Mouse (Mus musculus) lung, adult 2 months (tissue): ENCODE results near the gene Cby1. TPM values are rescaled to one million over a fixed set of nuclear protein-coding genes. Genes with fewer than 3 reads are reported as not detected.

Source experiments
- DNase-seq: peaks from one replicate; pipeline ENCODE4 v3.0.0; 2022
- H3K4me1 ChIP-seq: fragments of 200-500 bp; 2 replicates; pipeline ENCODE4 v1.6.1; 2011; ENCODE audit warnings: low read length; ENCODE audit not compliant: control insufficient read depth, insufficient read depth
- H3K4me3 ChIP-seq: fragments of 200-500 bp; replicated peaks from 2 replicates; pipeline ENCODE3; 2011; ENCODE audit warnings: low read depth, mild to moderate bottlenecking, control low read depth, low read length; ENCODE audit errors: extremely low read depth
- CTCF ChIP-seq: fragments of 200-500 bp; IDR thresholded peaks from 2 replicates; pipeline ENCODE4 v1.5.1; 2011; ENCODE audit warnings: mild to moderate bottlenecking, low read length, control low read depth; ENCODE audit not compliant: insufficient read depth
- POLR2A ChIP-seq: fragments of 200-500 bp; IDR thresholded peaks from 2 replicates; pipeline ENCODE4 v1.6.1; 2011; ENCODE audit warnings: low read depth, mild to moderate bottlenecking, control low read depth, low read length, borderline replicate concordance; ENCODE audit errors: extremely low read depth
- WGBS: fragments of 180-500 bp; shearing (Covaris S2); methylation state at CpG from one replicate; pipeline ENCODE4 v1.1.7; 2018; 5-methylcytosine and 5-hydroxymethylcytosine counted together
- polyA plus RNA-seq: library from polyadenylated mRNA; depleted of rRNA; stranded (reverse); fragments of >200 nt; gene quantifications from 2 replicates; pipeline ENCODE4 v1.2.3, GENCODE M21; 2012; rRNA removed

Cby1 gene
- polyA plus RNA-seq, 1 experiment, result 18.2 TPM

GRCm38 (mm10) chr15:79716710-79717109 lies 57.7 kb downstream of the Cby1 start:
- TF ChIP-seq CTCF, result no peak
- no peak for TF ChIP-seq POLR2A
- H3K4me3 ChIP-seq, result no peak overlapping the region
- no peaks in the 10 kb centered on the region for H3K4me1 ChIP-seq
- 94% methylated on average over 6 of the region's 6 CpGs for WGBS
- no peak for DNase-seq

Other genes starting within 250 kb of the Cby1 start
- 90.8 and 109 TPM in 2 replicates for gene Csnk1e, start 203.6 kb upstream of the Cby1 start, polyA plus RNA-seq
- gene Kcnj4, start 154.0 kb upstream of the Cby1 start, polyA plus RNA-seq, result not detected in 2 replicates
- gene Kdelr3, start 142.8 kb upstream of the Cby1 start, polyA plus RNA-seq, result 16.9 and 19.4 TPM in 2 replicates
- 255 and 299 TPM in 2 replicates for gene Ddx17, start 112.5 kb upstream of the Cby1 start, polyA plus RNA-seq
- gene Dmc1, start 54.1 kb upstream of the Cby1 start, polyA plus RNA-seq, result 0.10 and 0.12 TPM in 2 replicates
- gene Fam227a, start 243 bp upstream of the Cby1 start, polyA plus RNA-seq, result 2.1 and 4.2 TPM in 2 replicates
- 21.3 and 31.9 TPM in 2 replicates for gene Tomm22, start 11.7 kb downstream of the Cby1 start, polyA plus RNA-seq
- gene Josd1, start 28.7 kb downstream of the Cby1 start, polyA plus RNA-seq, result 16.3 and 22.2 TPM in 2 replicates
- gene Gtpbp1, start 31.6 kb downstream of the Cby1 start, polyA plus RNA-seq, result 33.4 and 37.3 TPM in 2 replicates
- gene Sun2, start 83.3 kb downstream of the Cby1 start, polyA plus RNA-seq, result 74.7 and 88.6 TPM in 2 replicates
- gene Dnal4, start 118.7 kb downstream of the Cby1 start, polyA plus RNA-seq, result 51.1 and 51.2 TPM in 2 replicates
- gene Nptxr, start 145.6 kb downstream of the Cby1 start, polyA plus RNA-seq, result 3.1 and 3.7 TPM in 2 replicates
- gene Npcd, start 175.0 kb downstream of the Cby1 start, polyA plus RNA-seq, result 0.50 and 1.4 TPM in 2 replicates
- gene Cbx6, start 175.5 kb downstream of the Cby1 start, polyA plus RNA-seq, result 87.3 and 94.1 TPM in 2 replicates
- 29.7 and 36.7 TPM in 2 replicates for gene Apobec3, start 232.5 kb downstream of the Cby1 start, polyA plus RNA-seq